Mouse (Mus musculus): ENCODE results near the gene Upk1b.

- TF ChIP-seq CTCF (conservative IDR thresholded peaks at IDR 0.05; ENCODE audit: low read length) (no peak), NANOG (IDR thresholded peaks at IDR 0.05; ENCODE audit: borderline replicate concordance, low read length) (no peak), POU5F1 (IDR thresholded peaks at IDR 0.05; ENCODE audit: borderline replicate concordance, low read length) (no peak)
Observed at GRCm38 (mm10) chr16:38810196-38810595, 10.1 kb upstream of the Upk1b start.

Measured in E14TG2a.4 (cell line).